Mouse (Mus musculus): ENCODE data around the gene Dpm1.

DNA sequence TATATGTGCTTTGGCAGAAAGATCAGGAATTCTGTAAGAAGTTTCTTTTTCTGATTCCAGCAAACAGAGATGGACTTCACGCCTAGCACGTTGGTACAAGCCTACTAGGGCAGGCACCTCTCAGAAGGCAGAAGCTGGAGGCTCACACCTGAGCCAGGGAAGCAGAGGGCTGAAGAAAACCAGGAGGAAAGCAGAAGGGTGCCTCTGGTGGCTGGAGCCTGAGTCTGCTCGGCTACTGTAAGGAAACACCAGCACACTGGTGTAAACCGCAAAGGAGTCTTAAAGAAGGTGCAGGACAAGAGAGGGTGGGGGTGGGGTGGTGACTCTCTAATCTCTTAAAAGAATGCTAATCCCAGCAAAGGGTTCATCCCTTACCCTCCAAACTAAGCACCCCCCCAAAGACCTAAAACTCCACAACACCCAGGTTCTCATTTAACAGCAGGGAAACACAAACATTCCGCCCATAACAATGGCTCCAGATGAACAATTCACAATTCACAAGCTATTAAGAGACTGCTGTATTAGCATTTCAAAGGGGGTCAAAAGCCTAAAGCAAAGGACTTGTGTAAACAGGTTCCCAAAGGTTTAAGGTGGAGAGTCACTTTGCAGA, 16.5 kb downstream of the Dpm1 start:
- no peak for TF ChIP-seq FLI1 (IDR thresholded peaks at IDR 0.05; ENCODE audit: low read length)
- TF ChIP-seq GATA1 (IDR thresholded peaks at IDR 0.05; ENCODE audit: borderline replicate concordance, low read length) = no peak

All from megakaryocyte, embryonic 14.5 days (primary cell).